Mouse (Mus musculus) liver, embryonic 13.5 days (tissue): ENCODE data around the gene Nup107. TPM values are rescaled to one million over a fixed set of nuclear protein-coding genes. Genes with fewer than 3 reads are reported as not detected.

Experiments
- ATAC-seq: fragments of 200-750 bp; cut with Nextera tagmentation; 2 replicates; pipeline ENCODE4 v1.8.0; 2017; ENCODE audit warnings: low read depth, mild to moderate bottlenecking, moderate number of reproducible peaks, moderate library complexity
- DNase-seq: peaks from one replicate; pipeline ENCODE4 v3.0.0; 2022
- H3K27ac ChIP-seq: fragments of 300-500 bp; sonication (generic); 2 replicates; pipeline ENCODE4 v1.5.1; 2015; ENCODE audit warnings: moderate library complexity, mild to moderate bottlenecking, inconsistent platforms
- H3K27me3 ChIP-seq: fragments of 300-500 bp; sonication (generic); 2 replicates; pipeline ENCODE4 v1.6.1; 2015; ENCODE audit warnings: mild to moderate bottlenecking, inconsistent platforms
- H3K36me3 ChIP-seq: fragments of 300-500 bp; sonication (generic); 2 replicates; pipeline ENCODE4 v1.6.1; 2015; ENCODE audit warnings: mild to moderate bottlenecking, inconsistent platforms
- H3K4me1 ChIP-seq: fragments of 300-500 bp; sonication (generic); replicated peaks from 2 replicates; pipeline ENCODE4 v1.6.1; 2015; ENCODE audit warnings: inconsistent platforms
- H3K4me2 ChIP-seq: fragments of 300-500 bp; sonication (generic); 2 replicates; pipeline ENCODE4 v1.6.1; 2015; ENCODE audit warnings: inconsistent platforms, mild to moderate bottlenecking, moderate library complexity
- H3K4me3 ChIP-seq: fragments of 300-500 bp; sonication (generic); replicated peaks from 2 replicates; pipeline ENCODE4 v1.5.1; 2015; ENCODE audit warnings: mild to moderate bottlenecking, inconsistent platforms
- H3K9ac ChIP-seq: fragments of 300-500 bp; sonication (generic); 2 replicates; pipeline ENCODE4 v1.6.1; 2015; ENCODE audit warnings: mild to moderate bottlenecking, inconsistent platforms
- H3K9me3 ChIP-seq: fragments of 300-500 bp; sonication (generic); replicated peaks from 2 replicates; pipeline ENCODE4 v1.6.1; 2016; ENCODE audit warnings: inconsistent platforms
- WGBS: fragments of 180-500 bp; shearing (Covaris S2); methylation state at CpG from one replicate; pipeline ENCODE4 v1.1.7; 2015; ENCODE audit not compliant: insufficient replicate concordance; 5-methylcytosine and 5-hydroxymethylcytosine counted together
- polyA plus RNA-seq: library from polyadenylated mRNA; unstranded; fragments of >200 nt; fragmentation: Nextera tagmentation; extraction: Ambion mirVana; gene quantifications from 2 replicates; pipeline ENCODE4 v1.2.1, GENCODE M21; 2015

Gene Nup107
- polyA plus RNA-seq, 1 experiment from 2014 or later: 54.8 TPM

GRCm38 (mm10) chr10:117701034-117701829, 91.3 kb downstream of the Nup107 start:
- no peak overlapping the region for H3K4me3 ChIP-seq
- 89% methylated on average over 6 of the region's 6 CpGs for WGBS
- ATAC-seq (no peak), DNase-seq (no peak)
- H3K4me1 ChIP-seq: peaks cover 3% of the 10 kb centered on the region; the same call in 1 of the 2 replicates
- H3K27ac ChIP-seq: no peak overlapping the region
- H3K36me3 ChIP-seq: peaks cover 93% of the 10 kb centered on the region
- H3K27me3 ChIP-seq: no peaks in the 10 kb centered on the region
- H3K9me3 ChIP-seq: no peaks in the 10 kb centered on the region
- no peak overlapping the region for H3K9ac ChIP-seq
- no peak overlapping the region for H3K4me2 ChIP-seq

Other genes with a start within 250 kb of the Nup107 start
- 19.3 and 27.8 TPM in 2 replicates for gene Cpm, start 163.2 kb downstream of the Nup107 start, polyA plus RNA-seq
- 16.3 and 25.9 TPM in 2 replicates for gene Mdm2, start 81.9 kb downstream of the Nup107 start, polyA plus RNA-seq
- gene Slc35e3, start 46.3 kb downstream of the Nup107 start, polyA plus RNA-seq: 2.7 and 3.2 TPM in 2 replicates
- 132 and 152 TPM in 2 replicates for gene Rap1b, start 53.3 kb upstream of the Nup107 start, polyA plus RNA-seq